Mouse (Mus musculus) left cerebral cortex, postnatal 14 days (tissue): ENCODE measurements around the gene Prr30. TPM values are rescaled to one million over a fixed set of nuclear protein-coding genes. Genes with fewer than 3 reads are reported as not detected.
A peak's percentile ranks its signal among the peaks of the same experiment; 100 is the strongest.
"Not testable (repeated sequence)": the region's sequence is repeated elsewhere in the genome, so short reads cannot be mapped to it uniquely, and the experiment has no call there.

ENCODE experiments used
- DNase-seq, 2 experiments: peaks; one replicate each; pipeline ENCODE4 v3.0.0; 2021 to 2022; ENCODE audit warnings: low spot score in 2 of 2, mixed read lengths in 1 of 2
- intact Hi-C: fragments of 180-260 bp; cut with DNase I; formaldehyde crosslinking; loops from one replicate; pipeline ENCODE4 v1.15.1; 2025
- long read RNA-seq, 2 experiments: library from polyadenylated mRNA; stranded (forward); transcript quantifications; one replicate each; pipeline ENCODE4 v2.0.0; 2021
- total RNA-seq, 2 experiments: library from RNA; stranded (reverse); gene quantifications; 2 replicates each; pipeline ENCODE4 v1.2.3; 2021

Gene Prr30
- not detected for total RNA-seq
- long read RNA-seq, experiment 1 = 0 reads
- long read RNA-seq, experiment 2 = 0 reads

DNA sequence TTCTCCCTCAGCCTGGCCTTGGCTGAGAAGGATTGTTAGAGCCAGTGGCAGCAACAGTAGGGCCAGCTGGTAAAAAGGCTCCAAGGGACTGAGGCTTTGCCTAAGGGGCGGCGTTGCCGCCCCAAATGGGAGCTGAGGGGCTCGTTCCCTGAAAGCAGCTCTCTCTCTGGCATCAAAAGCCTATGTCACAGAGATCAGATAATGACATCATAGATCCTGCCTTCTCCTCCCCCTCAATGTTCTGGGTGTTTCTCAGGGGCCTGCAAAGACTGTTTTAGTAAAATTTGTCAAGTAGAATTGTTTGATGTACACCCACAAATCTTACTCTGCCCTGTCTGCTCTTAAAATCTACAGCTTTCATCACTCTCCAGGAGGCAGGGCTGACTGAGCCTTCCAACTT is at the start of gene Prr30:
TSS of gene Prr30 (minus strand) at position 101 of the 400 bp plus-strand sequence.
- intact Hi-C loops = no loop called here
- no peak for DNase-seq

DNA sequence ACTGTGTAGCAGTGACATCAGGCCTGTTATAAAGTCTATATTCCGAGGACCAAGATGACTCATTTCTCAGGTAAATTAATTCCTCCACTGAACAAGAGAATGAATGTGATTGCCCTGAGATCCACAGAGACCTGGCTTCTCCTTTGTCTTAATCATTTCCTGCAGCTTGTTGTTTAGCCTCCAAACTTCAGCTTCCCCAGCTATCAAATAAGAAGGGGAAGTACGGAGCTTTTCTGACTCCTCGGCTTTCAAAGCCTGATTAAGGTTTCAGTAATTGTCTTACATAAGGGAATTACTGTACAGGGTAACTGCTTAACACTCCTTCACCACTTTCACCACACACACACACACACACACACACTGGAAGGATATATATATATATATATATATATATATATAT is 46.7 kb upstream of the Prr30 start:
- no peak for DNase-seq
- intact Hi-C loops = no loop called here

DNA sequence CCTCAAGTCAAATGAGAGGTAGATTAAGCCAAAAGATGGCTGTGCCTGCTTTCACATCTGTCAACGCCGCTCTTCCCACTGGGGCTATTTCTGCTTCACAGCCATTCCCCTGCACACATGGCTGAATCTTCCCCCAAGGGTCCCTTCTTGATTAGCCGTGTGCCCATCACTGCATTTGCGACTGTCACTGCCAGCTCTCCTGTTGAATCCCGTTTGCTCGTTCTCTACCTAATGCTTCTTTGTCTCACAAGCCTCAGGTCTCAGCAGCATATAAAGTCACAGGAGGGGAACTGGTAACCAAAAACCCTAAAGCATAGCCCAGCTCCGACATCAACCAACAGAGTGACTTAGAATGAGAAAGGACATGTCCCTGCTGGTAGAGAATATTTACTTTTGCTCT is 45.6 kb upstream of the Prr30 start:
- intact Hi-C loops = no loop called here
- DNase-seq = no peak

DNA sequence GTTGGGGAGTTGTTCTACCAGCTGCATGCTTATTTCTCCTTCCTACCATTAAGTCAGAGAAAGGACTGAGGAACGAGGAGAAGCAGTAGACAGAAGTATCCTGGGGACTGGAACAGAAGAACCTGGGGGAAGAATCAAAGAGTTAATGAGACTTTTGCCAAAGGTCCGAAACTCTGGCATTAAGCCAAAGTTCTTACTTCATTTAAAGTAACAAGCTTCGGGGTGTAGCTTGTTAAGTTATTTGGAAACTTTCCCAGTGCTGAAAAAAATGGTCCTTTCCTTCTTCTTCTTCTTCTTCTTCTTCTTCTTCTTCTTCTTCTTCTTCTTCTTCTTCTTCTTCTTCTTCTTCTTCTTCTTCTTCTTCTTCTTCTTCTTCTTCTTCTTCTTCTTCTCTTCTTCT is 44.3 kb upstream of the Prr30 start:
- DNase-seq, intact Hi-C loops: not testable (repeated sequence)

DNA sequence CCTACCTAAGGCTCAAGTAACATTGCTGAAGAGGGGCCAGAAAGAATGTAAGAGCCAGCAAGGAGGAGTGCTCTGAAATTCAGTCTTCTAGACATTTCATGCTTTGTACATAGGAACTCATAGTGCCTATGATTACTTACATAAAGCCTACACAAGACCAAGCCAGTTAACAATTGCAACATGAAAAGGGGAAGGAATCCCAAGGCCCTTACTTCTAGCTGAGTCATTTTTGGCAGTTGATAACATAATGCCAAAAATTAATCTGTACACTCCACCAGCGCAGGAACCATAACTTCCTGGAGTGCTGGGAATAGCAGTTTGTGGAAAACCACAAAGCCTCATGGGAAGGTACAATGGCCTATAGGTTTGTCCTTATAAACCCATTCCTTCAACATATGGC is 37.8 kb upstream of the Prr30 start:
- intact Hi-C loops = no loop called here
- DNase-seq = no peak

DNA sequence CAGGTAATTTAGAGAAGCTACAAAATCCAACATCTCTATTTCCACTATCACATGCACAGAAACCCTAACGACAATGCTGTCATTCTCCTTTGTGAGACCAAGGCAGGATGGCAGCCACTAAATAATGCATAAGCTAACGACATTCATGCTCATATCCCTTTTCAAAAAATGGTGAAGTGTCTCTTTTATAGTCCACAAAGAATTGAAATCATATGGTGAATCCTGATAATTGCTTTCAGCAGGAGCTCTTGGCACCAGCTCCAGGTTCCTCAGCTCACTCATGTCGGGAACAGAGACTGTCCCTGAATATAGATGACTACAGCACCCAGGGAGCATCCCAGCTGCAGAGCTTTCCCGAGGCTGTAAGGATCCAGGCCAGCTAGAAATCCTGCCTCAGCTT is 28.9 kb upstream of the Prr30 start:
- DNase-seq = peak; percentile 11 to 17
- intact Hi-C loops = no loop called here

DNA sequence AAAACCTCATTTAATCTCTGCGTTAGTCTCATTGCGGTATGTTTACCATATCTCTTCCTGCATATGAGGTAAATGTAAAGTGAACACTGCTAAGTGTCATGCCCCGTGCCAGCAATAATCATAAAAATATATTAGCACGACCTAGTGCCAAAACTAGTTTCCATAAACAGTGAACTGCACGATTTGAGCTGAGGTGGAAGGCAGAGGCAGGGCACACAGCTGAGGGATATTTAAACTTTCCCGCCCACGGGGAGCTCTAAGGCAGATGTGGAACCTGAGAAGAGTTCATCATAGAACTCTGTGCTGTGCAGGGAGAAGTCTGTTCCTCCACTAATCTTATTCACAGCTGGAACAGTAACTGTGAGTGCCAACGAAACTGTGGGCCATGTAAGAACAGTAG is 22.2 kb upstream of the Prr30 start:
- intact Hi-C loops = no loop called here
- DNase-seq = no peak

DNA sequence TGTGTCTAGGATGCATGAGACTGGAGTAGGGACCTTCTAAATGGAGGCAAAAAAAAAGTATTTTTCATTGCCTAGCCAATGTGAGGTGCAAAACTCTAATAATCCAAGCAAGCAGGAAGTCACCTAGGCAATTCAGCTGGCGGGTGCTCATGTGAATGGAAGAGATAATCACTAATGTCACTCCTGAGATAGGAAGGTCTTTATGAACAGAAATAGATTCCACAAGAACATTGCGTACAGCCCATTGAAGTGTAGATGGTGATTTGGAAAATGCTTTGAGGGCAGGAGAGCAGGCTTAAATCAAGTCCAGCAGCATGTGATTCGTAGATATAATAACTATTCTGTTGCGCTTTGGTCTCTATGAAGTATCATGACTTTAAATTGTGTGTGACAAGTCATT is 27.9 kb downstream of the Prr30 start:
- DNase-seq = no peak
- intact Hi-C loops = no loop called here
